Mouse (Mus musculus): ENCODE measurements around the gene Smyd3. TPM values are rescaled to one million over a fixed set of nuclear protein-coding genes. Genes with fewer than 3 reads are reported as not detected.

Gene Smyd3
- polyA plus RNA-seq, 1 experiment from 2014 or later, result 28.3 TPM

GRCm38 (mm10) chr1:179277346-179277745, 240.5 kb downstream of the Smyd3 start:
- 89% methylated on average over 9 of the region's 9 CpGs for WGBS
- no peak overlapping the region for H3K4me2 ChIP-seq (ENCODE audit: low read length)
- H3K27ac ChIP-seq (ENCODE audit: low read depth, low read length), result no peak overlapping the region
- no peaks in the 10 kb centered on the region for H3K36me3 ChIP-seq (ENCODE audit: control insufficient read depth, insufficient read depth, low read length)
- no peak overlapping the region for H3K4me3 ChIP-seq (ENCODE audit: low read length)
- no peaks in the 10 kb centered on the region for H3K27me3 ChIP-seq (replicated peaks; ENCODE audit: control insufficient read depth, insufficient read depth, low read length)
- H3K4me1 ChIP-seq (ENCODE audit: control insufficient read depth, insufficient read depth, low read depth, low read length), result no peaks in the 10 kb centered on the region
- no peak overlapping the region for H3K9ac ChIP-seq (ENCODE audit: low read depth, low read length)
- ATAC-seq, result no peak
- no peaks in the 10 kb centered on the region for H3K9me3 ChIP-seq (ENCODE audit: control insufficient read depth, low read length)

GRCm38 (mm10) chr1:179276866-179277265, 241.0 kb downstream of the Smyd3 start:
- H3K4me1 ChIP-seq (ENCODE audit: control insufficient read depth, insufficient read depth, low read depth, low read length), result no peaks in the 10 kb centered on the region
- WGBS, result 96% methylated on average over 1 of the region's 1 CpGs
- no peaks in the 10 kb centered on the region for H3K36me3 ChIP-seq (ENCODE audit: control insufficient read depth, insufficient read depth, low read length)
- no peaks in the 10 kb centered on the region for H3K9me3 ChIP-seq (ENCODE audit: control insufficient read depth, low read length)
- H3K4me2 ChIP-seq (ENCODE audit: low read length), result no peak overlapping the region
- no peak overlapping the region for H3K4me3 ChIP-seq (ENCODE audit: low read length)
- H3K27me3 ChIP-seq (replicated peaks; ENCODE audit: control insufficient read depth, insufficient read depth, low read length), result no peaks in the 10 kb centered on the region
- no peak overlapping the region for H3K9ac ChIP-seq (ENCODE audit: low read depth, low read length)
- H3K27ac ChIP-seq (ENCODE audit: low read depth, low read length), result no peak overlapping the region
- no peak for ATAC-seq

- 90% methylated on average over 4 of the region's 4 CpGs for whole genome bisulfite sequencing
- ATAC-seq, result no peak
- Histone ChIP-seq H3K36me3 (ENCODE audit: control insufficient read depth, insufficient read depth, low read length) (no peaks in the 10 kb centered on the region), H3K27me3 (replicated peaks; ENCODE audit: control insufficient read depth, insufficient read depth, low read length) (no peaks in the 10 kb centered on the region), H3K9ac (ENCODE audit: low read depth, low read length) (no peak overlapping the region), H3K27ac (ENCODE audit: low read depth, low read length) (no peak overlapping the region), H3K9me3 (ENCODE audit: control insufficient read depth, low read length) (no peaks in the 10 kb centered on the region), H3K4me1 (ENCODE audit: control insufficient read depth, insufficient read depth, low read depth, low read length) (no peaks in the 10 kb centered on the region), H3K4me3 (ENCODE audit: low read length) (no peak overlapping the region), H3K4me2 (ENCODE audit: low read length) (no peak overlapping the region)
Measured at GRCm38 (mm10) chr1:179272926-179273325, 244.9 kb downstream of the Smyd3 start.

GRCm38 (mm10) chr1:179272351-179272750, 245.5 kb downstream of the Smyd3 start:
- Histone ChIP-seq H3K27ac (ENCODE audit: low read depth, low read length) (no peak overlapping the region), H3K4me3 (ENCODE audit: low read length) (no peak overlapping the region), H3K9ac (ENCODE audit: low read depth, low read length) (no peak overlapping the region), H3K9me3 (ENCODE audit: control insufficient read depth, low read length) (no peaks in the 10 kb centered on the region), H3K27me3 (replicated peaks; ENCODE audit: control insufficient read depth, insufficient read depth, low read length) (no peaks in the 10 kb centered on the region), H3K4me2 (ENCODE audit: low read length) (no peak overlapping the region), H3K36me3 (ENCODE audit: control insufficient read depth, insufficient read depth, low read length) (no peaks in the 10 kb centered on the region), H3K4me1 (ENCODE audit: control insufficient read depth, insufficient read depth, low read depth, low read length) (no peaks in the 10 kb centered on the region)
- no peak for ATAC-seq

GRCm38 (mm10) chr1:179266936-179267335, 250.9 kb downstream of the Smyd3 start:
- WGBS, result 51% methylated on average over 3 of the region's 3 CpGs
- no peak for ATAC-seq

GRCm38 (mm10) chr1:179261496-179261966, 256.3 kb downstream of the Smyd3 start:
- H3K4me3 ChIP-seq (ENCODE audit: low read length), result no peak overlapping the region
- H3K4me1 ChIP-seq (ENCODE audit: control insufficient read depth, insufficient read depth, low read depth, low read length), result peaks cover 5% of the 10 kb centered on the region
- no peaks in the 10 kb centered on the region for H3K9me3 ChIP-seq (ENCODE audit: control insufficient read depth, low read length)
- H3K27ac ChIP-seq (ENCODE audit: low read depth, low read length), result peak overlapping the region; percentile 33
- WGBS, result 45% methylated on average over 11 of the region's 11 CpGs
- peak; percentile 71 for ATAC-seq
- H3K36me3 ChIP-seq (ENCODE audit: control insufficient read depth, insufficient read depth, low read length), result no peaks in the 10 kb centered on the region
- no peaks in the 10 kb centered on the region for H3K27me3 ChIP-seq (replicated peaks; ENCODE audit: control insufficient read depth, insufficient read depth, low read length)
- H3K4me2 ChIP-seq (ENCODE audit: low read length), result 0 out of 2 replicates have a peak overlapping the region, but pooled peaks have one; percentile 11
- peak overlapping the region; percentile 20; the same call in 1 of the 2 replicates for H3K9ac ChIP-seq (ENCODE audit: low read depth, low read length)

More at GRCm38 (mm10) chr1:179266936-179267335, 250.9 kb downstream of the Smyd3 start:
- H3K27ac ChIP-seq (ENCODE audit: low read depth, low read length), result no peak overlapping the region
- H3K4me2 ChIP-seq (ENCODE audit: low read length), result no peak overlapping the region
- H3K27me3 ChIP-seq (replicated peaks; ENCODE audit: control insufficient read depth, insufficient read depth, low read length), result no peaks in the 10 kb centered on the region
- no peaks in the 10 kb centered on the region; the same call in 1 of the 2 replicates for H3K4me1 ChIP-seq (ENCODE audit: control insufficient read depth, insufficient read depth, low read depth, low read length)
- H3K9ac ChIP-seq (ENCODE audit: low read depth, low read length), result no peak overlapping the region
- H3K4me3 ChIP-seq (ENCODE audit: low read length), result no peak overlapping the region
- no peaks in the 10 kb centered on the region for H3K9me3 ChIP-seq (ENCODE audit: control insufficient read depth, low read length)
- H3K36me3 ChIP-seq (ENCODE audit: control insufficient read depth, insufficient read depth, low read length), result no peaks in the 10 kb centered on the region

- WGBS, result 85% methylated on average over 11 of the region's 11 CpGs
- no peaks in the 10 kb centered on the region for H3K27me3 ChIP-seq (replicated peaks; ENCODE audit: control insufficient read depth, insufficient read depth, low read length)
- ATAC-seq, result no peak
Measured at GRCm38 (mm10) chr1:179255826-179256512, 261.9 kb downstream of the Smyd3 start.

GRCm38 (mm10) chr1:179254531-179254930, 263.3 kb downstream of the Smyd3 start:
- Histone ChIP-seq H3K27me3 (replicated peaks; ENCODE audit: control insufficient read depth, insufficient read depth, low read length) (no peaks in the 10 kb centered on the region), H3K4me2 (ENCODE audit: low read length) (no peak overlapping the region), H3K36me3 (ENCODE audit: control insufficient read depth, insufficient read depth, low read length) (no peaks in the 10 kb centered on the region), H3K9me3 (ENCODE audit: control insufficient read depth, low read length) (no peaks in the 10 kb centered on the region), H3K27ac (ENCODE audit: low read depth, low read length) (no peak overlapping the region), H3K4me3 (ENCODE audit: low read length) (no peak overlapping the region), H3K4me1 (ENCODE audit: control insufficient read depth, insufficient read depth, low read depth, low read length) (no peaks in the 10 kb centered on the region; the same call in 1 of the 2 replicates), H3K9ac (ENCODE audit: low read depth, low read length) (no peak overlapping the region)
- 13% methylated on average over 3 of the region's 3 CpGs for WGBS
- ATAC-seq, result no peak

More at GRCm38 (mm10) chr1:179255826-179256512, 261.9 kb downstream of the Smyd3 start:
- no peak overlapping the region for H3K9ac ChIP-seq (ENCODE audit: low read depth, low read length)
- no peak overlapping the region for H3K27ac ChIP-seq (ENCODE audit: low read depth, low read length)
- H3K4me3 ChIP-seq (ENCODE audit: low read length), result no peak overlapping the region
- H3K4me2 ChIP-seq (ENCODE audit: low read length), result no peak overlapping the region
- no peaks in the 10 kb centered on the region for H3K36me3 ChIP-seq (ENCODE audit: control insufficient read depth, insufficient read depth, low read length)
- no peaks in the 10 kb centered on the region; the same call in 1 of the 2 replicates for H3K4me1 ChIP-seq (ENCODE audit: control insufficient read depth, insufficient read depth, low read depth, low read length)
- no peaks in the 10 kb centered on the region for H3K9me3 ChIP-seq (ENCODE audit: control insufficient read depth, low read length)

GRCm38 (mm10) chr1:179252611-179253010, 265.2 kb downstream of the Smyd3 start:
- no peak for ATAC-seq
- Histone ChIP-seq H3K9me3 (ENCODE audit: control insufficient read depth, low read length) (no peaks in the 10 kb centered on the region), H3K9ac (ENCODE audit: low read depth, low read length) (no peak overlapping the region), H3K4me2 (ENCODE audit: low read length) (no peak overlapping the region), H3K27me3 (replicated peaks; ENCODE audit: control insufficient read depth, insufficient read depth, low read length) (no peaks in the 10 kb centered on the region), H3K4me3 (ENCODE audit: low read length) (no peak overlapping the region), H3K4me1 (ENCODE audit: control insufficient read depth, insufficient read depth, low read depth, low read length) (no peaks in the 10 kb centered on the region; the same call in 1 of the 2 replicates), H3K27ac (ENCODE audit: low read depth, low read length) (no peak overlapping the region), H3K36me3 (ENCODE audit: control insufficient read depth, insufficient read depth, low read length) (no peaks in the 10 kb centered on the region)
- WGBS, result 59% methylated on average over 4 of the region's 4 CpGs
